Mouse (Mus musculus): Measurements from ENCODE around the gene Olfr1241.

Gene Olfr1241

GRCm38 (mm10) chr2:89487026-89487425, at the start of gene Olfr1241:
Gene Olfr1241, minus strand, starts transcription at chr2:89487126.
- no peak for DNase-seq (ENCODE audit: low spot score in 2 of 2)

GRCm38 (mm10) chr2:89531387-89531786, 44.5 kb upstream of the Olfr1241 start, which contains the start of gene Olfr1243:
Gene Olfr1243, minus strand, starts transcription at chr2:89531487.
- no peak for DNase-seq (ENCODE audit: low spot score in 2 of 2)

DNA sequence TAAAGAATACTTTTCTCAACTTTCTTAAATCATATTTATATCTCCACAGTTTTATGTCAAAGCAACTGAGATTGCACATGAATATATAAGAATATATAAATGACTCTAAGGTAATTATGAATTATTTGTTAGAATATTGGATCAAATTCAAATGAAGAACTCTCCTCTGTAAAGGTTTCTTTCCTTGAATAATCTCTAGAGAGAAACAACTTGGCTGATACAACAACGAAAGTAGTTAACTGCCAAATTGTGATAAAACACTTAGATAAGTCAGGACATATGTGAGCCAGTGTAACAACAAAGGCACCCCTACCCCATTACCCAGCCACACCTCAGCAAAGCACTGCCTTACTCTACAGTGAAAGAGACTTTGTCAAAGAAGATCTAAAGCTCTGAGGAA, 11.3 kb upstream of the Olfr1241 start, which contains the start of gene Olfr1242:
Olfr1242 (minus strand) TSS at position 101 of the 400 bp plus-strand sequence.
- DNase-seq (ENCODE audit: low spot score in 2 of 2): no peak

DNA sequence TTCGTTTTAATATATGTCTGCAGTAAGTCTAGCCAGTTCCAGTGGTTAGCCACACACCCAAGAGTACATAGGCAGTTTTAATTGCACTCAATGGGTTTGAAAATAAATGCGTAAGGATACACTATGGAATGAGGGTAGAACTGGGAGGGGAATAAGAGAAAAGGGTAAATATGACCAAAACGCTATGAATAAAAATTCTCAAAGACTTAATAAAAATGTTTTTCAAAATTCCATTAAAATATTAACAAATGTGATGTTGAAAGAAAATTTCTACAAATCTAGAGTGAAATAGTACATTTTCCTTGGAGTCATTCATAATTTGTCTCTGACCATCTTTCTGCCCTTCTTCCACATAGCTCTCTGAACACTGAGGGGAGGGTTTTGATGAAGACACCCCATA, 44.0 kb downstream of the Olfr1241 start, which contains the start of gene Olfr1240:
Olfr1240 (minus strand) TSS at position 101 of the 400 bp plus-strand sequence.
- DNase-seq (ENCODE audit: low spot score in 2 of 2): no peak

Data from spleen, postnatal 4 days (tissue).